Mouse (Mus musculus) ES-E14 (cell line): ENCODE results near the gene Tvp23a. TPM values are rescaled to one million over a fixed set of nuclear protein-coding genes. Genes with fewer than 3 reads are reported as not detected.

Source experiments
- DNase-seq: peaks from one replicate; pipeline ENCODE4 v3.0.0-alpha.2; 2013; ENCODE audit warnings: low read depth, low spot score
- H3K27ac ChIP-seq: 2 replicates; pipeline ENCODE4 v1.5.1; 2012; ENCODE audit warnings: low read depth, mild to moderate bottlenecking, low read length, moderate library complexity, mixed read lengths; ENCODE audit not compliant: poor library complexity, insufficient read depth, severe bottlenecking
- H3K36me3 ChIP-seq: 2 replicates; pipeline ENCODE4 v1.6.1; 2012; ENCODE audit warnings: mild to moderate bottlenecking, low read length, moderate library complexity, mixed read lengths; ENCODE audit not compliant: control insufficient read depth, poor library complexity, insufficient read depth, severe bottlenecking
- H3K4me1 ChIP-seq, 2 experiments: fragments of 150-350 bp in 1 of 2; sonication (generic) in 1 of 2; 2 replicates each; pipeline ENCODE4 v1.6.1; 2012; ENCODE audit warnings: low read length in 2 of 2, mild to moderate bottlenecking in 1 of 2, mixed read lengths in 1 of 2; ENCODE audit not compliant: control insufficient read depth in 2 of 2, insufficient read depth in 2 of 2, poor library complexity in 1 of 2
- H3K4me3 ChIP-seq, 2 experiments: fragments of 150-350 bp in 1 of 2; sonication (generic) in 1 of 2; 2 replicates each; pipeline ENCODE4 v1.5.1; 2012; ENCODE audit warnings: low read length in 2 of 2, low read depth in 1 of 2, mild to moderate bottlenecking in 1 of 2, mixed read lengths in 1 of 2; ENCODE audit not compliant: insufficient read depth in 1 of 2, poor library complexity in 1 of 2, severe bottlenecking in 1 of 2
- H3K9ac ChIP-seq: 2 replicates; pipeline ENCODE4 v1.6.1; 2012; ENCODE audit warnings: low read depth, mild to moderate bottlenecking, low read length, mixed read lengths; ENCODE audit not compliant: poor library complexity, insufficient read depth, severe bottlenecking
- H3K9me3 ChIP-seq: fragments of 150-350 bp; sonication (generic); 2 replicates; pipeline ENCODE4 v1.6.1; 2012; ENCODE audit warnings: low read depth, mild to moderate bottlenecking, low read length; ENCODE audit not compliant: control insufficient read depth, insufficient read depth
- CHD2 ChIP-seq: IDR thresholded peaks from 2 replicates; pipeline ENCODE4 v1.6.1; 2014; ENCODE audit warnings: mild to moderate bottlenecking, low read depth, low read length, inconsistent platforms
- HCFC1 ChIP-seq: IDR thresholded peaks from 2 replicates; pipeline ENCODE4 v1.6.1; 2012; ENCODE audit warnings: low read length, inconsistent platforms, borderline replicate concordance; ENCODE audit not compliant: insufficient read depth
- MAFK ChIP-seq: IDR thresholded peaks from 2 replicates; pipeline ENCODE4 v1.6.1; 2014; ENCODE audit warnings: mild to moderate bottlenecking, low read depth, low read length, inconsistent platforms; ENCODE audit not compliant: insufficient read depth
- ZC3H11A ChIP-seq: IDR thresholded peaks from 2 replicates; pipeline ENCODE4 v1.6.1; 2012; ENCODE audit warnings: low read depth, mild to moderate bottlenecking, inconsistent platforms, low read length, borderline replicate concordance
- ZNF384 ChIP-seq: IDR thresholded peaks from 2 replicates; pipeline ENCODE4 v1.6.1; 2012; ENCODE audit warnings: low read depth, low read length, inconsistent platforms
- in situ Hi-C, 2 experiments: fragments of 600-800 bp; cut with MboI; formaldehyde crosslinking; loops; one replicate each; pipeline ENCODE4 v1.15.1; 2025; ENCODE audit warnings: low sequenced_read_pairs in 2 of 2, inconsistent platforms in 1 of 2; ENCODE audit not compliant: unreplicated experiment in 2 of 2
- total RNA-seq: library from RNA; depleted of rRNA; stranded (reverse); fragments of 300-350 nt; gene quantifications from 2 replicates; pipeline ENCODE4 v1.2.3, GENCODE M21; 2012

Gene Tvp23a
- total RNA-seq, 1 experiment: 2.3 TPM

- no peak overlapping the region for H3K9ac ChIP-seq
- H3K4me1 ChIP-seq: peaks cover 0 to 3% of the 10 kb centered on the region in 2 experiments; a peak in 1 of 4 replicates
- in situ Hi-C loops: no loop called here
- H3K9me3 ChIP-seq: no peaks in the 10 kb centered on the region
- H3K36me3 ChIP-seq: no peaks in the 10 kb centered on the region
- DNase-seq: no peak
- no peak overlapping the region for H3K4me3 ChIP-seq
- TF ChIP-seq HCFC1 (no peak), ZNF384 (no peak), ZC3H11A (no peak), CHD2 (no peak), MAFK (no peak)
- no peak overlapping the region for H3K27ac ChIP-seq
Measured at GRCm38 (mm10) chr16:10486993-10487392, 39.8 kb upstream of the Tvp23a start.

GRCm38 (mm10) chr16:10482343-10482742 lies 35.2 kb upstream of the Tvp23a start:
- in situ Hi-C loops: no loop called here

GRCm38 (mm10) chr16:10479857-10480256 lies 32.7 kb upstream of the Tvp23a start, which contains the start of gene Ciita:
Ciita (plus strand) TSS chr16:10480059.
- in situ Hi-C loops: no loop called here

More at GRCm38 (mm10) chr16:10482343-10482742, 35.2 kb upstream of the Tvp23a start:
- TF ChIP-seq ZNF384 (no peak), HCFC1 (no peak), ZC3H11A (no peak), MAFK (no peak), CHD2 (no peak)
- Histone ChIP-seq H3K27ac (no peak overlapping the region), H3K4me3 (no peak overlapping the region), H3K4me1 (no peaks in the 10 kb centered on the region), H3K9me3 (no peaks in the 10 kb centered on the region), H3K9ac (no peak overlapping the region), H3K36me3 (no peaks in the 10 kb centered on the region)
- no peak for DNase-seq

GRCm38 (mm10) chr16:10475919-10476318 lies 28.8 kb upstream of the Tvp23a start:
- DNase-seq: no peak
- Histone ChIP-seq H3K27ac (no peak overlapping the region), H3K4me1 (peaks cover 0 to 2% of the 10 kb centered on the region in 2 experiments; a peak in 1 of 4 replicates), H3K9ac (no peak overlapping the region), H3K4me3 (no peak overlapping the region), H3K36me3 (no peaks in the 10 kb centered on the region), H3K9me3 (no peaks in the 10 kb centered on the region)
- in situ Hi-C loops: no loop called here
- no peak for TF ChIP-seq MAFK
- TF ChIP-seq HCFC1: no peak
- no peak for TF ChIP-seq CHD2
- TF ChIP-seq ZC3H11A: no peak
- no peak for TF ChIP-seq ZNF384

More at GRCm38 (mm10) chr16:10479857-10480256, 32.7 kb upstream of the Tvp23a start, which contains the start of gene Ciita:
- H3K36me3 ChIP-seq: no peaks in the 10 kb centered on the region
- H3K4me1 ChIP-seq: no peaks in the 10 kb centered on the region
- no peak within 1 kb of the TSS for H3K4me3 ChIP-seq
- no peaks in the 10 kb centered on the region for H3K9me3 ChIP-seq
- no peak within 1 kb of the TSS; the same call in 1 of the 2 replicates for H3K27ac ChIP-seq
- TF ChIP-seq ZC3H11A (no peak), ZNF384 (no peak), CHD2 (no peak), HCFC1 (no peak), MAFK (no peak)
- H3K9ac ChIP-seq: no peak within 1 kb of the TSS
- DNase-seq: no peak
